Mouse (Mus musculus) heart, adult 8-10 months (tissue): ENCODE data around the gene Asic2. TPM values are rescaled to one million over a fixed set of nuclear protein-coding genes. Genes with fewer than 3 reads are reported as not detected.

ENCODE experiments used
- DNase-seq: peaks from one replicate; pipeline ENCODE4 v3.0.0; 2022; ENCODE audit warnings: low spot score
- total RNA-seq, 4 experiments: library from RNA; stranded (reverse); gene quantifications; 2 replicates each; pipeline ENCODE4 v1.2.4; 2022

The Asic2 gene
- total RNA-seq, 4 experiments from 2014 or later: 0.08 TPM; not detected in 3

GRCm38 (mm10) chr11:81518001-81518955, 450.0 kb downstream of the Asic2 start:
- DNase-seq: no peak

GRCm38 (mm10) chr11:81515754-81516153, 452.5 kb downstream of the Asic2 start:
- no peak for DNase-seq

GRCm38 (mm10) chr11:81512434-81512833, 455.8 kb downstream of the Asic2 start:
- DNase-seq: no peak

GRCm38 (mm10) chr11:81511401-81511800, 456.9 kb downstream of the Asic2 start:
- no peak for DNase-seq

DNA sequence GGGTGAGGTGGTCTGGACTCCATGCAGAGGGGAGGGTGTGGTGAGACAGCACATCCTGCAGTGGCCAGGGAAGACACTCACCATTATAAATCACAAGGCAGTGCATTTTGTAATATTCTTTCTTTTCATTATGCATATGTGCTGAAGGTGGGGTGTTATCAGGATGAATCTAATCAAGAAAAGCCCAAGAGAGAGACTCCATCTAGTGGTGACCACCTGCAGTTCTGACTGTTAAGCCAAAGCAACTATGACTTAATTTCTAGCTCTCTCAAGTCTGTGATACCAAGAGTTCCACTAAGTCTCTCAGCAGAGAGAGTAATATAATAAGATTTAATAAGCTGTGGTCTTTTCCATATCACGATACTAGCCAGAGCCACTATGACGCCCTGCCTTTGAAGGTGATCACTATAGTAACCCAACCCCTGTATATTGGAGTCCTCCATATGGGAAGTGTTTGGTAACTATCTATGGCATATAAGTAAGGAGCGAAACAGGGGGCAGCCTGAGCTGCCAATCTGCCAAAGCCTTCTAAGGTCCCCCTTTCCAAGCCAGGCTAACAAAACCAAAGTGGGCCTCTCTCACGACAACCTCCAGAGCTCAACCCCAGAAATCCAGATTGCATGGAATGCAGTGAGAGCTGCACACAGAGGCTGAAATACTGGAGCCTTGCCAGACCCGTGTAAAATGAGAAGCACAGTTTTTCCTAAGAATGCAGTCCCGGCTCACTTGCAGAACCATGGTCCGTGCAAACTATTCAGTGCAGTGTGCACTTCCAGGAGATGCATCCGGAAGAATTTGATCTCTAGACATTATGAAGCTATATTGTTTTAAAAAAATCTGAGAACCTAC, 459.6 kb downstream of the Asic2 start:
- DNase-seq: no peak

- no peak for DNase-seq
Observed at GRCm38 (mm10) chr11:81504791-81505430, 463.3 kb downstream of the Asic2 start.

DNA sequence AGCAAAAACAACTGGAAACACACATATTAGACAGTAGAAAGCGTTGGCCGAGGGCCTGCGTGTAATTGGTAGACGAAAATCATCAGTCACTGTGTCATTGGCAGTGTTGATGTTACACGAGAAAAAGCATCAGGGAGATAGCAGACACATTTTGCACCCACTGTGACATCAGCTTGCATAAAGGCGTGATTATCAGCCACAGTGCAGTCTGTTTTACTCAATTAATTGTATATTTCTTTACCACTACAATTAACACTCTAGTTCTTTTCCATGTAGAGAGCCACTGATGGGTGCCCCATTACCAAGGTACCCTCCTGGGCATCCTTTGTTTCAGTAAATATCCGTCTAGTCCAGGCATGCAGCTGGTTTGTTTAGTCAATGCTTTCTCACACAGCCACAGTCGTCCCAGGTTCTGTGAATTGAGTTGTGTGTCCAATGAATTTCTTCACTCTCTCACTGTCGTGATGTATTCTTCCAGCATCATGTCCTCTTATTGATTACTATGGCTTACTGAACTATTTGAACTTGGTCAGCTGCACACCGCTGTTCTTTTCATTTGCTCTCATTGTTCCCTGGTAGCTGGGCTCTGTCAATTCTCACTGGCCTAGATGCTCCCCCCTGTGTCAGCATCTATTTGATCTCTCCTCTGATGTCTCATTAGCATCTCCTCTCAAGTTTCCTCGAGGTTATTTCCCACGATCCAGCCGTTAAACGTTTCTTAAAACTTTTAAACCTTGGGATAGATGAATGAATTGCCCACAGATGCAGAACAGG, 466.6 kb downstream of the Asic2 start:
- DNase-seq: no peak

DNA sequence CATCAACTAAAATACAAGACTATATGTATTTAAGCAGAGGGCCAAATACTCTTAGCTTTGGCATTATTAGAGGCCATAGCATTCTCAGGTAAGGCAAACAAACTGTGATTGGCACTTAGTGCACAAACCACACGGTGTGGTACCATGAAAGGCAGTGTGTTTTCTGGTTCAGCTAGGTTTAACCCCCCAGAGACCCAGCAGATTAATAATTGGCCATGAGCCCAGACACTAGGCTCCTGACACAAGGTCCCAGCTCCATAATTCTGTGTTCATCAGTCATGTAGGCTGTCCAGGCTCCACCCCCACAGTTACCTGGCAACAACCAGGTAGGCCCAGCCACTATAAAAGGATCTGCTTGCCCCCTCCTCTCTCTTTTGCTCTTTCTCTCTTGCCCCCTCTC, 469.3 kb downstream of the Asic2 start:
- DNase-seq: no peak

DNA sequence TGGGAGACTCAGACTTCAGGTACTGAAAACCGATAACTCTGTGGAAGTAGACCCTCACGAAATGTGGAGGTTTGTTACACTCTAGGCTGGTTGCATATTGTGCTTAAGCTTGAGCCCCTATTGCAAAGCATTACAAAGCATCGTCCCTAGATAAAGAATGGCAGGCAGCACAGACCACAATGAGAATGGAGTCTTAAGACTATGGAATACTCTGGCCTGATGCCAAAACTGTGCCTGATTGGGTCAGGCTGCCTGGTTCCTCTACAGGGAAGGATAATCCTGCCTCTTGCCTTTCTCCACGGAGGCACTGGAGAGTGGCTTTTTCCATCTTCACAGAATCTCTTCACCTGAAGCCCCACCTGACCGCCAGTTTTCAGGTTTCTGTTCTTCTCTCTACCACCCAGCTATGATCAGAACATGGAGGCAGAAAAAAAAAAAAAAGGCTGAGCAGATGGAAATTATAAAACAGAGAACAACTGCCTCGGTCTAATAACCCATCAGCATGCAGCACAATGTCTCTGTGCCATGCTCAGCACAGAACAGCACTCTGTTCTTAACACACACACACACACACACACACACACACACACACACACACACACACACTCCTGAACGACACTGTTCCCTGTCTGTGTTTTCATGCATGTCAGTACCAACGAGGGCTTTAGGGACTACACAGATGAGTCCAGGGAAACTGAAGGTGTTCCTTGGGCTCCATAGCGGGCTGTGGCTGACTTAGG, 470.4 kb downstream of the Asic2 start:
- no peak for DNase-seq

- no peak for DNase-seq
Observed at GRCm38 (mm10) chr11:81496446-81496845, 471.8 kb downstream of the Asic2 start.

- DNase-seq: no peak
Observed at GRCm38 (mm10) chr11:81492351-81492750, 475.9 kb downstream of the Asic2 start.

DNA sequence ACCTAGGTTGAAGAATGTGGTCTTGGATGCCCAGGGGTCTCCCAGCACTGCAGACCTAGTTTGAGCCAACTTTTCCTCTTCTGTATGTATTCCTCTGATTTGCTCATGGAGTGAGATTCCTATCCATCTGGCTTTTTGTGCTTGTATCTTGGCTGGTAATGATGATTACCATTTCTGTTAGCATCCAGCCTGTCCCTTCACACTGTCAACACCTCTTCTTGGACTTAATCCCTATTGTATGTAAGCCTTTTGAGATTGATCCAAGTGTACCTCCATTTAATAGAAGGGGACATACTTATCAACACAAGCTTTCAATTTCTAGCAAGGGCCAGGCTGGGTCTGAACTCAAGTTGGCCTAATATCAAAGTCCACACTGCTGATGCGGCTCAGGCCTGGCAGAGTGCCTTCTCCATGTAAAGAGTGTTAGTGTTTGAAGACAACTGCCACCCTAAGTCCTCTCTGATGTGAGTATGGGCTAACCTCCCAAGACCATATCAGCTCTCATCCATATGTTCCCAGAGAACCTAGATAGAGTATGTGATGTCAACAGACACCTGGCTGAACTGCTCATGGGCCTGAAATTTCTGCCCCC, 479.0 kb downstream of the Asic2 start:
- DNase-seq: no peak

GRCm38 (mm10) chr11:81488681-81489080, 479.6 kb downstream of the Asic2 start:
- DNase-seq: no peak

- no peak for DNase-seq
Observed at GRCm38 (mm10) chr11:81486265-81486940, 481.9 kb downstream of the Asic2 start.

DNA sequence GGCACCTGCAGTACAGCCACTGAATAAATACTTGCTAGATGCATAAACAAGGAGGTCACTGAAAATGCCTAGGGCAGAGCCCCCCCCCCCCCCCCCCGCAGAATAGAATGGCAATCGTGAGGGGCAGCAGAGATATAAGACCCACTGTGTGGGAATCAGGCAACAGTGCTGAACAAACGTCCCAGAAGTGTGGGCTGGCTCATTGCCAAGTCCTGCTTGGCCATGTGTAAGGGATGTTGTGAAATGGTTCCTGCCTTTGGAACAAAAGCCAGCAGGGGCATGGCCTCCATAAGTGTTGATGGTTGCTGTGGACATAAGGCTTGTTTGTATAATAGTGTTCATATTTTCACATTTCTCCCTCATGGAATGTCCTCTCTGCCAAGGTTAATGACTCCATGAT, 487.1 kb downstream of the Asic2 start:
- DNase-seq: no peak

- no peak for DNase-seq
Observed at GRCm38 (mm10) chr11:81476231-81476630, 492.0 kb downstream of the Asic2 start.

GRCm38 (mm10) chr11:81474121-81474520, 494.1 kb downstream of the Asic2 start:
- DNase-seq: no peak

DNA sequence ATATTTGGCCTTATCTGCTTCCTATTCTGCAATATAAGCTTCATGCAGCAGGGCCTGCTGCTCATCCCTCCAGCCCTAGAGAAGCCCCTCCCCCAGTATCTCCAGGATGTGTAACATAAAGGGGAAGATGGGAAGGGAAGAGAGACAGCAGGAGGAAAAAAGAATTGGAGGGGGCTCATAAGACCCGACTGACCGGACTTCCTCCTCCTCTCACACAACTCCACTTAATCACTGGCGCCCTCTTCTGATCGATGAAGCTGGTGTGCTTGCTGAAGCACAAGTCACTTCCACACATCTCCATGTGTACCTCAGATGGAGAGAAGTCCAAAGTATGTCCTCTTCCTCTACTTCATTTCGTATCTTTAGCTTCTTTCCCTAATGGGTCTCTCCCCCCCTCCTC, 506.1 kb downstream of the Asic2 start:
- DNase-seq: peak; percentile 6

GRCm38 (mm10) chr11:81461748-81462147, 506.5 kb downstream of the Asic2 start:
- no peak for DNase-seq

GRCm38 (mm10) chr11:81454921-81455320, 513.3 kb downstream of the Asic2 start:
- no peak for DNase-seq
